Mouse (Mus musculus): ENCODE results near the gene Rpl38. TPM values are rescaled to one million over a fixed set of nuclear protein-coding genes. Genes with fewer than 3 reads are reported as not detected.

The Rpl38 gene
- polyA plus RNA-seq, 1 experiment from 2014 or later, result 666 TPM

DNA sequence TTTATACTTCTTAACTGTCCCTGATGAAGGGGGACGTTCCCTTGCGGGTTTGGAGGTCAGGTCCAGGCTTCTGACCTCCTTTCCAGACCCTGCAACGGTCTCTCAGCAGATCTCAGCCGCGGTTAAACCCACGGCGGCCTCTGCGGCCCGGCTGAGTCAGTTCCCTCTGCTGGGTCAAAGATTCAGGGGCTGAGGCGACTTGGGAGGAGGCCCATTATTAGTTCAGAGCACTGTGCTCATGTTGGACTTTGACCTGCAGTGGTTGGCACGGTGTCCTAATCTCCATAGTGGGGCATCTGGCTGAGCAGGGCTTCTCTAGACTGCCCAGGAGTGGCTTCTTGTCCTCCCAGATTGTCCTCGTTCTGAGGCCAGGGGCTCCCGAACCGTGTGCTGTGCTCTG lies 8.1 kb downstream of the Rpl38 start:
- no peaks in the 10 kb centered on the region for H3K27me3 ChIP-seq
- ChIA-PET CTCF (interaction anchor here (1.2 kb wide), 1 partner anchor 11 kb away, joined by 3 read pairs; no protein-coding TSS in a partner anchor), POLR2A (no interaction called here)
- TF ChIP-seq CTCF (IDR thresholded peaks at IDR 0.05), result no peak
- DNase-seq (ENCODE audit: low read depth, low spot score) (no peak), ATAC-seq (no peak)
- in situ Hi-C loops (cut with MboI; ENCODE audit: low pct_unique_long_range_greater_than_20kb), result no loop called here

DNA sequence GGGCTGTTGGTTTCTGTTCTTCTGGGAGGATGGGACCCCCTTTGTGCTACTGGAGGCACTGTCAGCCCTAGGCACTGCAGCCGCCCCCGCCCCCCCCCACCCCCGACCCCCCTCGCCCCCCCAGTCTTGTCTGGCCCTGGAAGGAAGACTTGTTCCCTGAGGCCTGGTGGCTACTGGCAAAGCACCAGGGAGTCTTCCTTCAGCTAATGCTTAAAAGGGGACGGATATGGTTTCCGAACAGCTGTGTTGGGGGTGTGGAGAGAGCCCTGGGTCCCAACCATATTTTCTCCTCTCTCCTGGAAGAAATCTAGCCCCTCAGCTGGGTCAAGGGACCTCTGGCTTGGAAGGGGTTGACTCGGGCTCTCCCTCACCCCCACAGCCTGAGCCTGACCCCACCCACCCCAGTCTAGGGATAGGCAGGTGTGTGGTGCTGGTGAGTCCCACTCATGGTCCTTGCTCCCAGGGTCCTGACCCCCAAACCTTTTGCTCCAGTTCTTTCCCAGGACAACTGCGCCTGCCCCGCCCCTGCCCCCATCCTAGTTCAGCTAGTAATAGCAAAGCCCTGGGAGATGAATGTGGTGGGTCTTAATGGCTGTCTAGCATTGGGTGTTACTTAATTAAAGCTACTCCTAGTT lies 8.7 kb downstream of the Rpl38 start:
- ATAC-seq, result no peak
- ChIA-PET CTCF (no interaction called here), POLR2A (no interaction called here)
- no peak for DNase-seq (ENCODE audit: low read depth, low spot score)
- no peak for TF ChIP-seq CTCF (IDR thresholded peaks at IDR 0.05)
- no peaks in the 10 kb centered on the region for H3K27me3 ChIP-seq
- in situ Hi-C loops (cut with MboI; ENCODE audit: low pct_unique_long_range_greater_than_20kb), result no loop called here

DNA sequence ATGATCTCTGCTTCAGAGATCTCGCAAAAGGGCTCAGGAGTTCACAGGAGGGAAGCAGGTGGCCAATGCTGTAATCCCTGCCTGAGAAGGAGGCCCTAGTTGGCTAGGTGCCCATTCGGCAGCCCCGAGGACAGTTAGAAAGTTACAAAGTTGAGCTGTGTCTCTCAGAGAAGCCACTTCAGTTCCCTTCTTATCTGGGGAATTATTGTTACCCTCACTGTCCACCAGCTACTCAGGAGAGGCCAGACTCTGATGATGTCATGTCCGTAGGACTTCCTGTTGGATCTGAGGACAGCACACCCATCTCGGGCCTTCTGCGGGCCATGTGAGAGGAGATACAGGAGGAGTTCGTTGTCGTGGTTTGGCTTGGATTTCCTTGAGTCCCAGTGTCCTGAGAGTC lies 11.3 kb downstream of the Rpl38 start:
- POLR2A ChIA-PET, result interaction anchor here (0.9 kb wide), 1 partner anchor 197 kb away, joined by 7 read pairs; no protein-coding TSS in a partner anchor
- no peak for ATAC-seq
- no peaks in the 10 kb centered on the region for H3K27me3 ChIP-seq
- in situ Hi-C loops (cut with MboI; ENCODE audit: low pct_unique_long_range_greater_than_20kb), result no loop called here
- TF ChIP-seq CTCF (IDR thresholded peaks at IDR 0.05), result no peak
- CTCF ChIA-PET, result interaction anchor here (0.8 kb wide), 1 partner anchor 45 kb away, joined by 3 read pairs; no protein-coding TSS in a partner anchor
- DNase-seq (ENCODE audit: low read depth, low spot score), result no peak

DNA sequence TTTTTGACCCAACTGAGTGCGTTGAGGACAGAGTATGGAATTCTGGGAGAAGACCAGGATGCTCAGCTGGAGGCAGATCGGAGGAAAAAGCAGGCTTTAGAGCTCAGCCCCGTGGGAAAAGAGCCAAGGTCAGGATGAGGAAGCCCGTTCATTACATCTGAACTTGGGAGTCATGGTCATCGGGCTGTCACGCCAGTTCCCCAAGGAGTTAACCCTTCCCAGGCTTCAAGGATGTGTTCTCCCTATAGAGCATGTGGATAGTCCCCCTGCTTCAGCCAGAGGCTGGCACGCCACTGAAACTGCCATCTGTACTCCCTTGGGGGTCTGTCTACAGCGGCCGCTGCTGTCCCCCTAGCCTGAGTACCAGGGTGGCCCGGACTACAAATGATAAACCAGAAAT lies 12.0 kb downstream of the Rpl38 start:
- in situ Hi-C loops (cut with MboI; ENCODE audit: low pct_unique_long_range_greater_than_20kb), result no loop called here
- ATAC-seq (no peak), DNase-seq (ENCODE audit: low read depth, low spot score) (no peak)
- ChIA-PET POLR2A (no interaction called here), CTCF (interaction anchor here (0.8 kb wide), 1 partner anchor 45 kb away, joined by 3 read pairs; no protein-coding TSS in a partner anchor)
- no peak for TF ChIP-seq CTCF (IDR thresholded peaks at IDR 0.05)
- H3K27me3 ChIP-seq, result no peaks in the 10 kb centered on the region

DNA sequence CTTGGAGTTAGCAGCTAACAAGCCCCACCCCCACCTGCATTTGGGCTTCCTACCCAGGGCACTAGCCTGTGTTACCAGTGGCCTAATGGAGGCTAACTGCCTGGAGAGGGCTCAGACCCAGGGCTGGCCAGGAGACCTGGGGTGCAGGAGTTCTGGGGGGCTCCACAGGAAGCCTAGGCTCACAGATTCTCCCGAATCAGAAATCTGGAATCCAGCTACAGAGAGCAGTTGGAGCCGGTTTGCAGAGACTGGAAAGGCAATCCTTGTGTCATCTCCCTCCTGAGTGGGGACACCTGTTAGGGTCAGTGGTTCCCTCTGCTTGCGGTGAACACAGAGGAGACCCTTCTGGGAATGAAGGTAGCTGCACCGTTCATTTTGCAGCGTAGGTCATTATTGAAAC lies 12.7 kb downstream of the Rpl38 start:
- in situ Hi-C loops (cut with MboI; ENCODE audit: low pct_unique_long_range_greater_than_20kb), result no loop called here
- DNase-seq (ENCODE audit: low read depth, low spot score), result no peak
- no peaks in the 10 kb centered on the region for H3K27me3 ChIP-seq
- ChIA-PET POLR2A (no interaction called here), CTCF (no interaction called here)
- no peak for TF ChIP-seq CTCF (IDR thresholded peaks at IDR 0.05)
- no peak for ATAC-seq

DNA sequence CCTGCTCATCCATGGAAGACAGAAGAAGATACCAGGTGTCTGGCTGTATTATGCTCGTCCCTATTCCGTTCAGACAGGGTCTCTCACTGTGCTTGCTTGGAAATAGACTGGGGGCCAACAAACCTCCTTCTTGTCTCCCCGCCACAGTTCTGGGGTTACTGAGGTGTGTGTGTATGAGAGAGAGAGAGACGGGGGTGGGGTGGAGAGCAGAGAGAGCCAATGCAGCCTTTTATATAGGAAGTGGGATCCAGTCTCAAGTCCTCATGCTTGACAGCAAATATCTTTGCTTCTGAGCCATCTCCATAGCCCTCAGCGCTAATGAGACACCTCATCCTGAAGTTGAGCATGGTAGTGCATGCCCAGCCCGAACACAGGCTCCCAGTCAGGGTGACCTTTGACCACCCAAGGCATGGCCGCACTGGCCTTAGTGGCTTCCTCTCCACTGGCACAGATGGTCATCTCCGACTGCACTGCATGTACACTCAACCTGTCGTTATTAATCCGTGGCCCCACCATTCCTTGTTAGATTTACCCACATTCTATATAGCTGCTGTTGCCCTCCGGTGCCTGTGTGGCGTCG lies 14.1 kb downstream of the Rpl38 start:
- in situ Hi-C loops (cut with MboI; ENCODE audit: low pct_unique_long_range_greater_than_20kb), result no loop called here
- ChIA-PET CTCF (no interaction called here), POLR2A (no interaction called here)
- no peak for TF ChIP-seq CTCF (IDR thresholded peaks at IDR 0.05)
- ATAC-seq (no peak), DNase-seq (ENCODE audit: low read depth, low spot score) (no peak)
- H3K27me3 ChIP-seq, result no peaks in the 10 kb centered on the region

DNA sequence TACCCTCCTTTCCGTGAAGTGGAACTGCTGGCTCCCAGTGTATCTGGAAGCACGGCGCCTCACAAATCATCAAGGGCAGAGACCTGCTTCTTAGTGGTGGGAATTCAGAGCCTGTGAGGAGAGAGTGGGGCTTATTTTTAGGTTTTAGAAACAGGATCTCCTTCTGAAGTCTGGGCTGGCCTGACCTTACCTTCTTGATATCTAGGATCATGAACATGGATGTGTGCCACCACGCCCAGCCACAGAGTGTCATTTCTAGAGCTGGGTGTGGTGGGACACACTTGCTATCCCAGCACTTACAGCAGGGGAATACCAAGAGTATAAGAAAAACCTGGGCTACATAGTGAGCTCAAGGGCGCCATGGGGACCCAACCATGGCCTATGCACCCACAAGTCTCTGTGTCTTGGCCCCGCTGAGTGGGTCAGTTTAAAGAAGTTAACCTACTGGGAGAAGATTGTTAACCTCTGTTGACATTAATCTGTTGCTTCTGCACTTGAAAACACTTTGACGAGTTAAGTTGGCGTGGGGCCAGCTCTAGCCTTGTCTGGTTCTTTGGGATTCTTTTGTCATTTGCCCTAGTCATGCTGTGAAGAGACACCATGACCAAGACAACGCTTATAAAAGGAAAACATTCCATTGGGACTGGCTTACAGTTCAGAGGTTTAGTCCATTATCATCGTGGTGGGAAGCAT lies 14.9 kb downstream of the Rpl38 start:
- H3K27me3 ChIP-seq, result no peaks in the 10 kb centered on the region
- DNase-seq (ENCODE audit: low read depth, low spot score) (no peak), ATAC-seq (no peak)
- in situ Hi-C loops (cut with MboI; ENCODE audit: low pct_unique_long_range_greater_than_20kb), result no loop called here
- TF ChIP-seq CTCF (IDR thresholded peaks at IDR 0.05), result no peak
- ChIA-PET POLR2A (interaction anchor here (1.2 kb wide), 1 partner anchor 58 kb away, joined by 3 read pairs; no protein-coding TSS in a partner anchor), CTCF (no interaction called here)

DNA sequence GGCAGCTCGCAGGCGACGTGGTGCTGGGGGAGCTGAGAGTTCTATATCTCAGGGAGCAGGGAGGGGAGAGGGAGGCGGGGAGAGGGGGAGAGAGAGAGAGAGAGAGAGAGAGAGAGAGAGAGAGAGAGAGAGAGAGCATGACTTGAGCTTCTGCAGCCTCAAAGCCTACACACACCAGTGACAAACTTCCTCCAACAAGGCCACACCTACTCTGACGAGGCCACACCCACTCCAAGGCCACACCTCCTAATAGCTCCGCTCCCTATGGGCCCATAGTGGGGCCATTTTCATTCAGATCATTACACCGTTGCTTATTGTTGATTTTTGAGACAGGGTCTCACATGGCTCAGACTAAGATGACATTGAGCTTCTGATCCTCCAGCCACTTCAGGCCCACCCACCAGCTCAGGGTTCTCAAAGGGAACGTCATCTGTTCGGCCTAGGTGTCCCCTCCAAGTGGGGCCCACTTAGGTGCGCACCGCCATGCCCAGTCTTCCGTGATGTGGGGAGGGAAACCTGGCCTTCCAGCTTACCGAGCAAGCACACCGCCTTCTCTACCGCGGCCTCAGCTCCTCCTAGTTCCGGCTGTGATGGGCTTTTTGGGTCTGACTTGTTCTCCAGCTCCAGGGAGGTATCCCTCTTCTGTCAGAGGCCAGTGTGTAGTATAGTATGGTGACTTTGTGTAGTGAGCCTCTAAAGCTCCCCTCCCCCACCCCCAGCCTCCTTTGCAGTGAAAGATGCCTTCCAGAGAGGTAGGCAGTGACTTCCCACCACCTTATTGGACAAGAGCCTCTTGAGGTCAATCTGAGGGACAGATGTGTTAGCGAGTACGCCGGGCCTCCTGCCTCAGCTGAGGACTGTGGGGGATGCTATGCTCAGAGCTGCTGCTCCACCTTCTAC lies 15.6 kb downstream of the Rpl38 start:
- DNase-seq (ENCODE audit: low read depth, low spot score), result no peak
- H3K27me3 ChIP-seq, result no peaks in the 10 kb centered on the region
- no peak for ATAC-seq
- CTCF ChIA-PET, result interaction anchor here (1.2 kb wide), 1 partner anchor 39 kb away, joined by 4 read pairs; no protein-coding TSS in a partner anchor
- POLR2A ChIA-PET, result interaction anchor here (1.2 kb wide), 1 partner anchor 57 kb away, joined by 3 read pairs; no protein-coding TSS in a partner anchor
- in situ Hi-C loops (cut with MboI; ENCODE audit: low pct_unique_long_range_greater_than_20kb), result no loop called here
- TF ChIP-seq CTCF (IDR thresholded peaks at IDR 0.05), result no peak

DNA sequence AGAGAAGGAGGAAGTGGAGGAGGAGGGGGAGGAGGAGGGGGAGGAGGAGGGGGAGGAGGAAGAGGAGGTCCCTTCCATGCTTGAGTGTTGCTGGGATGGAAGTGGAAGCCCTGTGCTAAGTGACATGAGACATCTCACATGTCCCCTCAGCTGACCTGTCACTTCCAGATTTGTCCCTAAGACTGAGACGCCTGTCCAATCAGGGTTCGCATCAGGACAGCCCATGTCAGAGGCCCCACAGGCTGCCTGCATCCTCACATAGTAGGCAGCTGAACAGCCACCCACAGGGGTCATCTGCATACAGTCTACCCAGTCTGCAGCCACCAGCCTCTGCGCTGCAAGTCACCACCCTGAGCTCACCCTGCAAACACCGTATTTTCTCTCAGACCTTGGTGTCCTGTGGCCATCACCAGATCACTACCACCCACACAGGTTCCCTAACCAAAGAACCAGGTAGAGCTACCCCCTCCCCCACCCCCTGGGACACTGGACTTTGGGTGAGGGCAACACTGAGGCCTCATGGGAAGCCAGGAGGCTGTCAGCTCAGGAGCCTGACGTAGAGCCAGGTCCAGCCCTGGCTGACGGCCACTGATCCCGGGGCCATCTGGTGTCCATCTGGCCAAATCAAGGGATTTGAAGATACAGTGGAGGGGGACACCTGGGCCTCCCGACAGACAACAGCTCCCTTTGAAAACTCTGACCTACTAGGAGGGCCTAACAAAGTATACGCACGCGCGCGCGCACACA lies 16.5 kb downstream of the Rpl38 start:
- ATAC-seq, result no peak
- TF ChIP-seq CTCF (IDR thresholded peaks at IDR 0.05), result no peak
- CTCF ChIA-PET, result interaction anchor here (1.2 kb wide), 1 partner anchor 38 kb away, joined by 4 read pairs; no protein-coding TSS in a partner anchor
- in situ Hi-C loops (cut with MboI; ENCODE audit: low pct_unique_long_range_greater_than_20kb), result no loop called here
- H3K27me3 ChIP-seq, result no peaks in the 10 kb centered on the region
- POLR2A ChIA-PET, result interaction anchor here (1.2 kb wide), 1 partner anchor 56 kb away, joined by 3 read pairs; no protein-coding TSS in a partner anchor
- DNase-seq (ENCODE audit: low read depth, low spot score), result no peak
